Mouse (Mus musculus) midbrain, embryonic 14.5 days (tissue): ENCODE measurements around the gene Zbtb1. TPM values are rescaled to one million over a fixed set of nuclear protein-coding genes. Genes with fewer than 3 reads are reported as not detected.

Source experiments
- ATAC-seq: fragments of 200-750 bp; cut with Nextera tagmentation; 2 replicates; pipeline ENCODE4 v1.8.0; 2017; ENCODE audit warnings: moderate number of reproducible peaks, moderate library complexity; ENCODE audit not compliant: low FRiP score, low TSS enrichment
- DNase-seq: peaks from one replicate; pipeline ENCODE4 v3.0.0-alpha.2; 2015
- H3K27ac ChIP-seq: fragments of 300-500 bp; sonication (generic); replicated peaks from 2 replicates; pipeline ENCODE4 v1.5.1; 2014; ENCODE audit warnings: mild to moderate bottlenecking, low read depth, low read length, moderate library complexity
- H3K27me3 ChIP-seq: fragments of 300-500 bp; sonication (generic); 2 replicates; pipeline ENCODE4 v1.6.1; 2014; ENCODE audit warnings: low read length, control low read depth, mixed read lengths; ENCODE audit not compliant: control insufficient read depth, insufficient read depth
- H3K36me3 ChIP-seq: fragments of 300-500 bp; sonication (generic); 2 replicates; pipeline ENCODE4 v1.6.1; 2014; ENCODE audit warnings: low read length, control low read depth; ENCODE audit not compliant: control insufficient read depth, insufficient read depth
- H3K4me1 ChIP-seq: fragments of 300-500 bp; sonication (generic); 2 replicates; pipeline ENCODE4 v1.6.1; 2014; ENCODE audit warnings: mild to moderate bottlenecking, antibody characterized with exemption, low read length, control low read depth; ENCODE audit not compliant: control insufficient read depth, insufficient read depth
- H3K4me2 ChIP-seq: fragments of 300-500 bp; sonication (generic); 2 replicates; pipeline ENCODE4 v1.6.1; 2014; ENCODE audit warnings: mild to moderate bottlenecking, low read length, moderate library complexity
- H3K4me3 ChIP-seq: fragments of 300-500 bp; sonication (generic); replicated peaks from 2 replicates; pipeline ENCODE4 v1.5.1; 2014; ENCODE audit warnings: low read depth, low read length
- H3K9ac ChIP-seq: fragments of 300-500 bp; sonication (generic); replicated peaks from 2 replicates; pipeline ENCODE4 v1.6.1; 2014; ENCODE audit warnings: mild to moderate bottlenecking, low read length, moderate library complexity
- H3K9me3 ChIP-seq: fragments of 300-500 bp; sonication (generic); 2 replicates; pipeline ENCODE4 v1.6.1; 2016; ENCODE audit warnings: low read length, control low read depth, mixed read lengths; ENCODE audit not compliant: control insufficient read depth
- WGBS: fragments of 180-500 bp; shearing (Covaris S2); extraction: QIAGEN DNeasy Blood & Tissue Kit; methylation state at CpG from one replicate; pipeline ENCODE4 v1.1.7; 2014; 5-methylcytosine and 5-hydroxymethylcytosine counted together
- polyA plus RNA-seq: library from polyadenylated mRNA; unstranded; fragments of >200 nt; fragmentation: Nextera tagmentation; extraction: Ambion mirVana; gene quantifications from 2 replicates; pipeline ENCODE4 v1.2.1, GENCODE M21; 2014

Zbtb1 gene
- polyA plus RNA-seq, 1 experiment from 2014 or later = 4.2 TPM

DNA sequence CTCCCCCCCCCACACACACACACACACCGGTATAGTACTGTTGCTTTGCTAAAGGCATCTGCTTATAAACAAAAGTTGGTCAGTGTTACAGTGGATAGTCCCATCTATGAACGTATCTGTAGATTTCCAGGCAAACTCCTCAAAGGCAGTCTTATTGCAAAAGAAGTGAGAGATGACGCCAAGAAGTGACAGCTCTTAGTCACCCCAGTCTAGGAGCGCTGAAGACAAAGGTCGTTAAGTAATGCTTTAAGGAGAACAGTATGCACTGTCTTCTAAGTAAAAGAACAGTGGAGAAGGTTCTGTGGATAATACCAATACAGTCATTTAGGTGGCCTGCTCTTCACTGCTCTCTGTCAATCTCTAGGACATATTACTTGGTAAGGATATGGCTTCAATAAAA lies 22.9 kb downstream of the Zbtb1 start:
- 87% methylated on average over 5 of the region's 5 CpGs for whole genome bisulfite sequencing
- Histone ChIP-seq H3K27ac (no peak overlapping the region), H3K9me3 (no peaks in the 10 kb centered on the region), H3K4me3 (no peak overlapping the region), H3K4me2 (no peak overlapping the region), H3K4me1 (no peaks in the 10 kb centered on the region), H3K27me3 (no peaks in the 10 kb centered on the region), H3K9ac (no peak overlapping the region), H3K36me3 (no peaks in the 10 kb centered on the region)
- DNase-seq = no peak
- no peak for ATAC-seq

DNA sequence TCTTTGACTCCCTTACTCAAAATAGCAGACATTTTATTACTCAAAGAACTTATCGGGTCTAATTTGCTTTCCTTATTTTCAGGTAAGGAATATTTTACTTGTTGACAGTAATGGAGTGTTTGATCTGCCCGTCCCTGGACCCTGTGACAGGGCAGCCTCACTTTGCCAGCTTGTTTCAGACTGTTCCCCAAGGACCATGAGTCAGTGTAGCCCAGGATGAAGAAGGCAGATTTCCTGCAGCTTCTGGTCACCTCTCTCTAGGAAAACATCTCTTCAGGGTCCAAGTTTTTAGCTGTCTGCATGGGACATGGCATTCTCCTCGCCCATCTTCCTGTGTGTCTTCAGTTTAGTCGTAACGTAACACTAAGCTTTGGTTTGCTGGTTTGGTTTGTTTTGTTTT lies 27.2 kb downstream of the Zbtb1 start:
- H3K9me3 ChIP-seq = no peaks in the 10 kb centered on the region
- ATAC-seq (no peak), DNase-seq (no peak)
- H3K4me1 ChIP-seq = no peaks in the 10 kb centered on the region
- peaks cover 3% of the 10 kb centered on the region for H3K27me3 ChIP-seq
- H3K36me3 ChIP-seq = no peaks in the 10 kb centered on the region
- H3K4me2 ChIP-seq = no peak overlapping the region
- H3K4me3 ChIP-seq = no peak overlapping the region
- no peak overlapping the region for H3K9ac ChIP-seq
- WGBS = 88% methylated on average over 5 of the region's 5 CpGs
- H3K27ac ChIP-seq = no peak overlapping the region

DNA sequence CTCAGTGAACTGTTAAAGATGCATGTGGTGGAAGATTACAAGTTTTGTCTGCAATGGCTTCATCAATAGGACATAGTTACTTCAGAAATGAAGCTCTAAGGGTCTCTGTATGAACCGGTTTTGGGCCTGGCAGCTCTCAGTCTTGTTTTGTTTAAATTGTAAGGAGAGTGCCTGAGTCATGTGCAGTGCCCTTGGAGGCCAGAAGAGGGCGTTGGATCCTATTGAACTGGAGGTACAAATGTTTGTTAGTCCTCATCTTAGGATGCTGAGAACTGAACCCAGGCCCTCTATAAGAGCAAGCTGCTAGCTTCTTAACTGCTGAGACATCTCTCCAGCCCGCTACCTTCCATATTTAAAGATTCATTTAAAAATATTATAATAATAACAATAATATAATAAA lies 31.6 kb downstream of the Zbtb1 start:
- no peaks in the 10 kb centered on the region for H3K9me3 ChIP-seq
- H3K4me1 ChIP-seq = peaks cover 20% of the 10 kb centered on the region; the same call in 1 of the 2 replicates
- no peak overlapping the region for H3K9ac ChIP-seq
- H3K27ac ChIP-seq = no peak overlapping the region
- DNase-seq = no peak
- ATAC-seq = no peak
- H3K4me3 ChIP-seq = no peak overlapping the region
- WGBS = 51% methylated on average over 3 of the region's 3 CpGs
- no peaks in the 10 kb centered on the region for H3K36me3 ChIP-seq
- peaks cover 33% of the 10 kb centered on the region for H3K27me3 ChIP-seq
- no peak overlapping the region for H3K4me2 ChIP-seq

DNA sequence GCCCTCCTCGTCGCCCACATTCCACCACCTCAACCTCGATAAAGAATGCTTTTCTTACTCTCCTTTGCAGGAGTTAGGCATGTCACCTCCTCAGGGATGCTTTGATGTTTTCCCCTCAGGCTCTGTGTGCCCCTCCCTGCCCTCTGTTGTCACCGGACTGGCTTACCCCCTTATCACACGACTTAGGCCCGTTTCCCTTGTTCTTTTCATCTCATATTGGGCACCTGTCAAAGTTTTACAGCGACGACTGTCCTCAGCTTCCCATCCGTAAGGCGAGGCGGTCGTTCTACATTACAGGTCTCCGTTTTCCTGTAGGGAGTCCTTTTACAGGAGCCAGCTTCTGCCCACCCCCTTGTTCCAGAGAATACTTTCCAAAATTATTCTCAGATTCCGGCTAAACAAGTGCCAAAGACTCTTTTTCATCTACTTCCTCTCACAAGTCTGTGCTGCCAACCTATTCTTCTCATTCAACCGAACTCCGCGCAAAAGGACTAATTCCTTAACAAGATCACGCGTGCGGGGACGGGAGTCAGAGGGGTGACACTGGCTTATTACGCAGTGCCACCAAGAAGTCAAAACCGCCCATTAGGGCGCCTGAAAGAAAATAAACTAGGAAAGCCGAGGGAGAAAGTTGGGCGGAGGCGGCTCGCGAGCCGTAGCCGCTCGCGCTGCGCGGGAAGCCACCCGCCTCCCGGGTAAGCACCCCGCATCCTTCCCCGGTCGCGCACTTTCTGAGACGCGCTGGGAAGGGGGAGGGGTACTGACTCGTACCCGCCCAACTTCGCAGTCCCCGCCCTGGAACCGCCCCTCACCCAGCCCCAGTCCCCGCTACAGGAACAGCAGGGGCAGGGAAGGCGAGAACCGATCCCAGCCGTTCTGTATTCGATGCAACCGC lies 33.2 kb downstream of the Zbtb1 start:
- under 1% methylated on average over 52 of the region's 54 CpGs for WGBS
- no peaks in the 10 kb centered on the region for H3K36me3 ChIP-seq
- peak; percentile 87 for ATAC-seq
- H3K4me1 ChIP-seq = peaks cover 20% of the 10 kb centered on the region; the same call in 1 of the 2 replicates
- H3K9me3 ChIP-seq = no peaks in the 10 kb centered on the region
- peaks cover 47% of the 10 kb centered on the region for H3K27me3 ChIP-seq
- peak overlapping the region; percentile 49 for H3K9ac ChIP-seq
- peak overlapping the region; percentile 70 for H3K27ac ChIP-seq
- H3K4me3 ChIP-seq = peak overlapping the region; percentile 54
- H3K4me2 ChIP-seq = peak overlapping the region; percentile 58
- peak; percentile 86 for DNase-seq

DNA sequence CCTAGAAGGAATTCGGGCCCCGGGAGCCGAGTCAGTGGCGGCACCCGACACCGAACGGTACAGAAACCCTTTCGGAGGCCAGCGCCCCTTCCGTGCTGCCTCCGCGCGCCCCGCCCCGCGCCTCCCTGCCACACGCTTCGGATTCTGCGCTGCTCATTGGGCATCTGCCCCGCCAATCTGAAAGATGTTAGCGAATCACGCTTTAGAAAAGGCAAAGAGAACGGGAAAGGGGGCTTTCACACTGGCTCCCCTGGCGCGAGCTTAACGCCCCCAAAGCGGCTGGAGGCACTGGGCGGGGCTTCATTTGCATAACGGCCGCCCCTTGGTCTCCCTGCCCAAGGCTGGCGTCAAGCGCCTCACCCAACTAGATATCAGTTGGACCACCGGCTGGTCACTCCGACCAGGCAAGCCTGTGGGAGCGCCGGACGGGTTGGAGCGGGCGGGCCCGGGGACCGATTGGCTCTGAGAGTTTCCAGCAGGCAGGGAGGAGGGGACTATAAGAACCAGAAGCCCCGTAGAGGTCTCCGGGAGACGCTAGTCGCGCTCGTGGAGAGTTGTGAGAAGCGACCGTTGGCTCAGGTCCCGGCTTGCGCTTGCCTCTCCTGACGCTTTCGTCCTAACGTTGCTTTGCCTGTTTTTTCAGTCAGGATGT lies 33.9 kb downstream of the Zbtb1 start, which contains the start of gene Hspa2:
TSS of gene Hspa2 (plus strand) at position 291 of the 652 bp plus-strand sequence.
- H3K4me3 ChIP-seq = peak within 1 kb of the TSS; percentile 54
- peaks cover 20% of the 10 kb centered on the region; the same call in 1 of the 2 replicates for H3K4me1 ChIP-seq
- H3K27ac ChIP-seq = peak within 1 kb of the TSS; percentile 70
- under 1% methylated on average over 54 of the region's 54 CpGs for WGBS
- H3K9me3 ChIP-seq = no peaks in the 10 kb centered on the region
- H3K9ac ChIP-seq = peak within 1 kb of the TSS; percentile 49
- H3K27me3 ChIP-seq = peaks cover 47% of the 10 kb centered on the region
- DNase-seq = peak; percentile 99
- H3K36me3 ChIP-seq = no peaks in the 10 kb centered on the region
- peak within 1 kb of the TSS; percentile 58 for H3K4me2 ChIP-seq
- ATAC-seq = peak; percentile 96

DNA sequence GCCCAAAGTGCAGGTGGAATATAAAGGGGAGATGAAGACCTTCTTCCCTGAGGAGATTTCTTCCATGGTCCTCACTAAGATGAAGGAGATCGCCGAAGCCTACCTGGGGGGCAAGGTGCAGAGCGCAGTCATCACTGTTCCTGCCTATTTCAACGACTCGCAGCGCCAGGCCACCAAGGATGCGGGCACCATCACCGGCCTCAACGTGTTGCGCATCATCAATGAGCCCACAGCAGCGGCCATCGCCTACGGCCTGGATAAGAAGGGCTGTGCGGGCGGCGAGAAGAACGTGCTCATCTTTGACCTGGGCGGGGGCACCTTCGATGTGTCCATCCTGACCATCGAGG lies 34.7 kb downstream of the Zbtb1 start:
- Histone ChIP-seq H3K36me3 (no peaks in the 10 kb centered on the region), H3K9ac (no peak overlapping the region), H3K27ac (no peak overlapping the region), H3K9me3 (no peaks in the 10 kb centered on the region), H3K27me3 (peaks cover 47% of the 10 kb centered on the region), H3K4me2 (peak overlapping the region; percentile 58), H3K4me3 (peak overlapping the region; percentile 54), H3K4me1 (peaks cover 20% of the 10 kb centered on the region; the same call in 1 of the 2 replicates)
- DNase-seq = no peak
- ATAC-seq = no peak
- WGBS = 9% methylated on average over 20 of the region's 20 CpGs

DNA sequence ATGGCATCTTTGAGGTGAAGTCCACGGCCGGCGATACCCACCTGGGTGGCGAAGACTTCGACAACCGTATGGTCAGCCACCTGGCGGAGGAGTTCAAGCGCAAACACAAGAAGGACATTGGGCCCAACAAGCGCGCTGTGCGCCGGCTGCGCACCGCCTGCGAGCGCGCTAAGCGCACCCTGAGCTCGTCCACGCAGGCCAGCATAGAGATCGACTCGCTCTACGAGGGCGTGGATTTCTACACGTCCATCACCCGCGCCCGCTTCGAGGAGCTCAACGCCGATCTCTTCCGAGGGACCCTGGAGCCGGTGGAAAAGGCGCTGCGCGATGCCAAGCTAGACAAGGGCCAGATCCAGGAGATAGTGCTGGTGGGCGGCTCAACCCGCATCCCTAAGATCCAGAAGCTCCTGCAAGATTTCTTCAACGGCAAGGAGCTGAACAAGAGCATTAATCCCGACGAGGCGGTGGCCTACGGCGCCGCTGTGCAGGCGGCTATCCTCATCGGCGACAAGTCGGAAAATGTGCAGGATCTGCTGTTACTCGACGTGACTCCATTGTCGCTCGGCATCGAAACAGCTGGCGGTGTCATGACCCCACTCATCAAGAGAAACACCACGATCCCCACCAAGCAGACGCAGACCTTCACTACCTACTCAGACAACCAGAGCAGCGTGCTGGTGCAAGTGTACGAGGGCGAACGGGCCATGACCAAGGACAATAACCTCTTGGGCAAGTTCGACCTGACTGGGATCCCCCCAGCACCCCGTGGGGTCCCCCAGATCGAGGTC lies 35.3 kb downstream of the Zbtb1 start:
- Histone ChIP-seq H3K4me3 (peak overlapping the region; percentile 54), H3K27me3 (peaks cover 47% of the 10 kb centered on the region), H3K4me2 (peak overlapping the region; percentile 58), H3K9ac (no peak overlapping the region), H3K4me1 (peaks cover 20% of the 10 kb centered on the region; the same call in 1 of the 2 replicates), H3K27ac (no peak overlapping the region), H3K36me3 (no peaks in the 10 kb centered on the region), H3K9me3 (no peaks in the 10 kb centered on the region)
- ATAC-seq (no peak), DNase-seq (peak; percentile 57)
- 4% methylated on average over 64 of the region's 64 CpGs for whole genome bisulfite sequencing

DNA sequence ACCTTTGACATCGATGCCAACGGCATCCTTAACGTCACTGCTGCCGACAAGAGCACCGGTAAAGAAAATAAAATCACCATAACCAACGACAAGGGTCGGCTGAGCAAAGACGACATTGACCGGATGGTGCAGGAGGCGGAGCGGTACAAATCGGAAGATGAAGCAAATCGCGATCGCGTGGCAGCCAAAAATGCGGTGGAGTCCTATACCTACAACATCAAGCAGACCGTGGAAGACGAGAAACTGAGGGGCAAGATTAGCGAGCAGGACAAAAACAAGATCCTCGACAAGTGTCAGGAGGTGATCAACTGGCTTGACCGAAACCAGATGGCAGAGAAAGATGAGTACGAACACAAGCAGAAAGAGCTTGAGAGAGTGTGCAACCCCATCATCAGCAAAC lies 35.9 kb downstream of the Zbtb1 start:
- Histone ChIP-seq H3K36me3 (no peaks in the 10 kb centered on the region), H3K4me2 (peak overlapping the region; percentile 33), H3K4me1 (peaks cover 20% of the 10 kb centered on the region; the same call in 1 of the 2 replicates), H3K9ac (no peak overlapping the region), H3K27ac (no peak overlapping the region), H3K27me3 (peaks cover 47% of the 10 kb centered on the region), H3K9me3 (no peaks in the 10 kb centered on the region), H3K4me3 (peak overlapping the region; percentile 54)
- DNase-seq = peak; percentile 30
- WGBS = 1% methylated on average over 23 of the region's 23 CpGs
- ATAC-seq = no peak
